Mouse (Mus musculus): ENCODE measurements around the gene Uqcr10. TPM values are rescaled to one million over a fixed set of nuclear protein-coding genes. Genes with fewer than 3 reads are reported as not detected.

Uqcr10 gene
- polyA plus RNA-seq, 1 experiment from 2014 or later = 487 TPM

GRCm38 (mm10) chr11:4737682-4738081 lies 33.5 kb upstream of the Uqcr10 start:
- H3K9me3 ChIP-seq (ENCODE audit: control insufficient read depth, low read length) = no peaks in the 10 kb centered on the region
- peak; percentile 57 for ATAC-seq
- H3K27me3 ChIP-seq (replicated peaks; ENCODE audit: control insufficient read depth, insufficient read depth, low read length) = no peaks in the 10 kb centered on the region
- H3K4me1 ChIP-seq (replicated peaks; ENCODE audit: control insufficient read depth, insufficient read depth, low read length) = peaks cover 8% of the 10 kb centered on the region
- H3K36me3 ChIP-seq (ENCODE audit: control insufficient read depth, insufficient read depth) = no peaks in the 10 kb centered on the region
- no peak overlapping the region for H3K27ac ChIP-seq (ENCODE audit: low read length)
- H3K9ac ChIP-seq (replicated peaks; ENCODE audit: low read depth, low read length) = no peak overlapping the region
- H3K4me2 ChIP-seq (ENCODE audit: low read length) = no peak overlapping the region
- WGBS = 53% methylated on average over 10 of the region's 10 CpGs
- H3K4me3 ChIP-seq (replicated peaks; ENCODE audit: low read length) = no peak overlapping the region

GRCm38 (mm10) chr11:4736355-4736754 lies 32.2 kb upstream of the Uqcr10 start:
- Histone ChIP-seq H3K27me3 (replicated peaks; ENCODE audit: control insufficient read depth, insufficient read depth, low read length) (no peaks in the 10 kb centered on the region), H3K4me1 (replicated peaks; ENCODE audit: control insufficient read depth, insufficient read depth, low read length) (peaks cover 8% of the 10 kb centered on the region), H3K9me3 (ENCODE audit: control insufficient read depth, low read length) (no peaks in the 10 kb centered on the region), H3K27ac (ENCODE audit: low read length) (no peak overlapping the region), H3K4me2 (ENCODE audit: low read length) (no peak overlapping the region), H3K9ac (replicated peaks; ENCODE audit: low read depth, low read length) (no peak overlapping the region), H3K4me3 (replicated peaks; ENCODE audit: low read length) (no peak overlapping the region), H3K36me3 (ENCODE audit: control insufficient read depth, insufficient read depth) (no peaks in the 10 kb centered on the region)
- no peak for ATAC-seq
- 45% methylated on average over 6 of the region's 6 CpGs for WGBS

GRCm38 (mm10) chr11:4734179-4734578 lies 30.0 kb upstream of the Uqcr10 start:
- H3K27me3 ChIP-seq (replicated peaks; ENCODE audit: control insufficient read depth, insufficient read depth, low read length) = no peaks in the 10 kb centered on the region
- H3K9ac ChIP-seq (replicated peaks; ENCODE audit: low read depth, low read length) = no peak overlapping the region
- no peaks in the 10 kb centered on the region for H3K9me3 ChIP-seq (ENCODE audit: control insufficient read depth, low read length)
- WGBS = 33% methylated on average over 12 of the region's 12 CpGs
- H3K4me3 ChIP-seq (replicated peaks; ENCODE audit: low read length) = no peak overlapping the region
- ATAC-seq = no peak
- H3K36me3 ChIP-seq (ENCODE audit: control insufficient read depth, insufficient read depth) = no peaks in the 10 kb centered on the region
- H3K4me1 ChIP-seq (replicated peaks; ENCODE audit: control insufficient read depth, insufficient read depth, low read length) = peaks cover 8% of the 10 kb centered on the region
- H3K27ac ChIP-seq (ENCODE audit: low read length) = no peak overlapping the region
- no peak overlapping the region for H3K4me2 ChIP-seq (ENCODE audit: low read length)

GRCm38 (mm10) chr11:4731781-4732180 lies 27.6 kb upstream of the Uqcr10 start:
- Histone ChIP-seq H3K27ac (ENCODE audit: low read length) (no peak overlapping the region), H3K4me2 (ENCODE audit: low read length) (no peak overlapping the region), H3K4me3 (replicated peaks; ENCODE audit: low read length) (no peak overlapping the region), H3K36me3 (ENCODE audit: control insufficient read depth, insufficient read depth) (no peaks in the 10 kb centered on the region), H3K9me3 (ENCODE audit: control insufficient read depth, low read length) (no peaks in the 10 kb centered on the region), H3K27me3 (replicated peaks; ENCODE audit: control insufficient read depth, insufficient read depth, low read length) (no peaks in the 10 kb centered on the region), H3K9ac (replicated peaks; ENCODE audit: low read depth, low read length) (no peak overlapping the region), H3K4me1 (replicated peaks; ENCODE audit: control insufficient read depth, insufficient read depth, low read length) (no peaks in the 10 kb centered on the region; the same call in 1 of the 2 replicates)
- ATAC-seq = no peak
- WGBS = 76% methylated on average over 7 of the region's 7 CpGs

GRCm38 (mm10) chr11:4730913-4731312 lies 26.8 kb upstream of the Uqcr10 start:
- Histone ChIP-seq H3K27ac (ENCODE audit: low read length) (no peak overlapping the region), H3K4me3 (replicated peaks; ENCODE audit: low read length) (no peak overlapping the region), H3K36me3 (ENCODE audit: control insufficient read depth, insufficient read depth) (no peaks in the 10 kb centered on the region), H3K4me2 (ENCODE audit: low read length) (no peak overlapping the region), H3K9ac (replicated peaks; ENCODE audit: low read depth, low read length) (no peak overlapping the region), H3K27me3 (replicated peaks; ENCODE audit: control insufficient read depth, insufficient read depth, low read length) (no peaks in the 10 kb centered on the region), H3K4me1 (replicated peaks; ENCODE audit: control insufficient read depth, insufficient read depth, low read length) (no peaks in the 10 kb centered on the region; the same call in 1 of the 2 replicates), H3K9me3 (ENCODE audit: control insufficient read depth, low read length) (no peaks in the 10 kb centered on the region)
- no peak for ATAC-seq
- 74% methylated on average over 5 of the region's 5 CpGs for WGBS

GRCm38 (mm10) chr11:4730096-4730495 lies 26.0 kb upstream of the Uqcr10 start:
- H3K27me3 ChIP-seq (replicated peaks; ENCODE audit: control insufficient read depth, insufficient read depth, low read length) = no peaks in the 10 kb centered on the region
- H3K4me3 ChIP-seq (replicated peaks; ENCODE audit: low read length) = no peak overlapping the region
- H3K4me2 ChIP-seq (ENCODE audit: low read length) = no peak overlapping the region
- no peak overlapping the region for H3K9ac ChIP-seq (replicated peaks; ENCODE audit: low read depth, low read length)
- no peaks in the 10 kb centered on the region for H3K9me3 ChIP-seq (ENCODE audit: control insufficient read depth, low read length)
- no peak overlapping the region for H3K27ac ChIP-seq (ENCODE audit: low read length)
- no peaks in the 10 kb centered on the region; the same call in 1 of the 2 replicates for H3K4me1 ChIP-seq (replicated peaks; ENCODE audit: control insufficient read depth, insufficient read depth, low read length)
- 82% methylated on average over 6 of the region's 6 CpGs for WGBS
- ATAC-seq = no peak
- no peaks in the 10 kb centered on the region for H3K36me3 ChIP-seq (ENCODE audit: control insufficient read depth, insufficient read depth)

- Histone ChIP-seq H3K27me3 (replicated peaks; ENCODE audit: control insufficient read depth, insufficient read depth, low read length) (no peaks in the 10 kb centered on the region), H3K9me3 (ENCODE audit: control insufficient read depth, low read length) (no peaks in the 10 kb centered on the region), H3K27ac (ENCODE audit: low read length) (no peak overlapping the region), H3K4me2 (ENCODE audit: low read length) (no peak overlapping the region), H3K4me3 (replicated peaks; ENCODE audit: low read length) (no peak overlapping the region), H3K9ac (replicated peaks; ENCODE audit: low read depth, low read length) (no peak overlapping the region), H3K4me1 (replicated peaks; ENCODE audit: control insufficient read depth, insufficient read depth, low read length) (no peaks in the 10 kb centered on the region; the same call in 1 of the 2 replicates), H3K36me3 (ENCODE audit: control insufficient read depth, insufficient read depth) (no peaks in the 10 kb centered on the region)
- no peak for ATAC-seq
- 47% methylated on average over 12 of the region's 12 CpGs for WGBS
Observed at GRCm38 (mm10) chr11:4729603-4730002, 25.5 kb upstream of the Uqcr10 start.

- H3K27ac ChIP-seq (ENCODE audit: low read length) = no peak overlapping the region
Observed at GRCm38 (mm10) chr11:4721728-4722127, 17.6 kb upstream of the Uqcr10 start.

GRCm38 (mm10) chr11:4720900-4721580 lies 16.9 kb upstream of the Uqcr10 start:
- peak; percentile 57 for ATAC-seq
- peak overlapping the region; percentile 41 for H3K27ac ChIP-seq (ENCODE audit: low read length)

More at GRCm38 (mm10) chr11:4721728-4722127, 17.6 kb upstream of the Uqcr10 start:
- no peak for ATAC-seq
- Histone ChIP-seq H3K4me2 (ENCODE audit: low read length) (no peak overlapping the region), H3K4me1 (replicated peaks; ENCODE audit: control insufficient read depth, insufficient read depth, low read length) (peaks cover 12% of the 10 kb centered on the region; the same call in 1 of the 2 replicates), H3K36me3 (ENCODE audit: control insufficient read depth, insufficient read depth) (no peaks in the 10 kb centered on the region), H3K4me3 (replicated peaks; ENCODE audit: low read length) (no peak overlapping the region), H3K27me3 (replicated peaks; ENCODE audit: control insufficient read depth, insufficient read depth, low read length) (no peaks in the 10 kb centered on the region), H3K9me3 (ENCODE audit: control insufficient read depth, low read length) (no peaks in the 10 kb centered on the region), H3K9ac (replicated peaks; ENCODE audit: low read depth, low read length) (no peak overlapping the region)
- 80% methylated on average over 8 of the region's 8 CpGs for WGBS

More at GRCm38 (mm10) chr11:4720900-4721580, 16.9 kb upstream of the Uqcr10 start:
- no peak overlapping the region for H3K4me2 ChIP-seq (ENCODE audit: low read length)
- 39% methylated on average over 7 of the region's 7 CpGs for WGBS
- no peak overlapping the region for H3K9ac ChIP-seq (replicated peaks; ENCODE audit: low read depth, low read length)
- no peaks in the 10 kb centered on the region for H3K27me3 ChIP-seq (replicated peaks; ENCODE audit: control insufficient read depth, insufficient read depth, low read length)
- no peaks in the 10 kb centered on the region for H3K9me3 ChIP-seq (ENCODE audit: control insufficient read depth, low read length)
- H3K4me3 ChIP-seq (replicated peaks; ENCODE audit: low read length) = no peak overlapping the region
- H3K4me1 ChIP-seq (replicated peaks; ENCODE audit: control insufficient read depth, insufficient read depth, low read length) = peaks cover 15% of the 10 kb centered on the region; the same call in 1 of the 2 replicates
- H3K36me3 ChIP-seq (ENCODE audit: control insufficient read depth, insufficient read depth) = no peaks in the 10 kb centered on the region

All from forebrain, embryonic 16.5 days (tissue).